Mouse (Mus musculus) ovary, postnatal 36 days (tissue): ENCODE data around the gene Prickle4.

Experiments
- DNase-seq: peaks from one replicate; pipeline ENCODE4 v3.0.0; 2022; ENCODE audit warnings: low spot score, mixed read lengths

The Prickle4 gene

DNA sequence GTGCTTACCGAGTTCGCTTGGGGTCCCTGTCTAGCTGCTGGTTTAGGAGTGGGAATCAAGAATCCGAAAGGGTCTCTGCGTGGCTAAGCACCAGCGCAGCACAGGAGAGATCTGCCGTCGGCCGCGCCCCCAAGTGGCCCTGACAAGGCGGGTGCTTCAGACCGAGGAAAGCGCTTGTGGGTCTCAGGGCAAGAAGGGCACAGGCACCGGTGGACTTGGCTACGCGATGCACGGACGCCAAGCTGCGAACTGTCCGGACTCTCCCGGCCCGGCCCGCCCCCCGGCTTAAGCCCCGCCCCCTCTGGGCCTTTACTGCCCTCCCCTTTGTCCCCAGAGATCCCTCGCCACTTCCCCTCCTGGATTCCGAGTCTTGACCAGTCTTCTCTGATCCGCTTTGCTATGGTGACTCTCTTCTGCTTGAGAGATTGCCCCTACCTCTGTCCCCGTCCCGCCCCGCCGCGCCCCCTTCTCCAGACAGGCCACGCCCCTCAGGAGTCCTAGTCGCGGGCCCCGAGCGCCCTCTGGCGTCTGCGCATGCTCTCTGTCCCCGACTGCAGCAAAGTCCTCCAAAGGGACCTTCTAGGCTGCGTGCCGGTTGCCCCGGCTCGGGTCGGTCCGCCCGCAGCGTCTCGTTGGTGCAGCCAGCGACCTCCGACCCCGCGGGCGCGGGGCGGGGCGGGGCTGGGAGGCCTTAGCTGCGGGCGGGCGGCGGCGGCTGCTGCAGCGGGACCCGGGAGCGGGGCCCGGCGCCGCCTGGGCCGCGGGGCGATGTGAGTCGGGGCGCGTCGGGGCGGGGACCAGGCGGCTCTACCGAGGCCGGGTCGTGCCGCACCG, at the start of gene Prickle4:
TSS of gene Prickle4 (minus strand) at position 234 of the 834 bp plus-strand sequence.
- DNase-seq: peak; percentile 99

DNA sequence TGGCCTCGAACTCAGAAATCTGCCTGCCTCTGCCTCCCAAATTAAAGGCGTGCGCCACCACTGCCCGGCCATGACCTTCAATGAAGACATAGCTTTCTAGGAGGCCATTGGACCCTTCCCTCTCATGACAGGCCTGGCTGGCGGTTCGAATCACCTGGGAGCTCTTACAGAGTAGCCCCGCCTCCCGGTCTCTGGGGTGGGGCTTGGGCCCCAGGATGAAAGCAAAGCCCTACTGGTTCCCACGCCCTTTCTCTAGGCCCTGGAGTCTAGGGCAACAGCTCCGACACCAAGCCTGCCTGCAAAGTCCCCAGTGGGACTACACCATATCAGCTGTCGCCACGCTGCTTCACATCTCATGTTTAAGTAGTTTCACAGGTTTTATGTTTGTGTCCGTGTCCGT, 49.5 kb upstream of the Prickle4 start:
- DNase-seq: no peak

GRCm38 (mm10) chr17:47742991-47743734, 48.6 kb upstream of the Prickle4 start:
- no peak for DNase-seq

DNA sequence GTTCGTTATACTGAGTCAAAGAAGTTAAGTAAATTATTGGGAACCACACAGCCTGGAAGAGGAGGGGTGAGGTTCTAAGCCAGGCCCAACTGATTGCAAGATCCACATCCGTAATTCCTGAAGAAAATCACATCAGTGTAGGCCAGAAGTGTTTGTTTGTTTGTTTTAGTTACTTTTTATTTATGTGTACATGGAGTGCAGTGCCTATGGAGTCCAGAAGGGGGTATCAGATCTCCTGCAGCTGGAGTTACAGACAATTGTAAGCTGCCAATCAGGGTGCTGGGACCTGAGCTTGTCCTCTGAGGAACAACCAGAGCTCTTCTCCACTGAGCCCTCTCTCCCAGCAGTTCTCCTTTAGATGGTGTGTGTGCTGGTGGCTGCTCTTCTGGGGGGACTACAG, 45.6 kb upstream of the Prickle4 start:
- DNase-seq: no peak

- no peak for DNase-seq
Measured at GRCm38 (mm10) chr17:47738879-47739798, 44.6 kb upstream of the Prickle4 start.

- DNase-seq: peak; percentile 67
Measured at GRCm38 (mm10) chr17:47738066-47738878, 43.7 kb upstream of the Prickle4 start.

- DNase-seq: peak; percentile 89
Measured at GRCm38 (mm10) chr17:47737271-47738065, 42.9 kb upstream of the Prickle4 start.

- DNase-seq: peak; percentile 97
Measured at GRCm38 (mm10) chr17:47736856-47737255, 42.3 kb upstream of the Prickle4 start, which contains the start of gene Tfeb. Gene Tfeb (plus strand): TSS chr17:47737030.

GRCm38 (mm10) chr17:47735553-47736100, 41.1 kb upstream of the Prickle4 start:
- no peak for DNase-seq

DNA sequence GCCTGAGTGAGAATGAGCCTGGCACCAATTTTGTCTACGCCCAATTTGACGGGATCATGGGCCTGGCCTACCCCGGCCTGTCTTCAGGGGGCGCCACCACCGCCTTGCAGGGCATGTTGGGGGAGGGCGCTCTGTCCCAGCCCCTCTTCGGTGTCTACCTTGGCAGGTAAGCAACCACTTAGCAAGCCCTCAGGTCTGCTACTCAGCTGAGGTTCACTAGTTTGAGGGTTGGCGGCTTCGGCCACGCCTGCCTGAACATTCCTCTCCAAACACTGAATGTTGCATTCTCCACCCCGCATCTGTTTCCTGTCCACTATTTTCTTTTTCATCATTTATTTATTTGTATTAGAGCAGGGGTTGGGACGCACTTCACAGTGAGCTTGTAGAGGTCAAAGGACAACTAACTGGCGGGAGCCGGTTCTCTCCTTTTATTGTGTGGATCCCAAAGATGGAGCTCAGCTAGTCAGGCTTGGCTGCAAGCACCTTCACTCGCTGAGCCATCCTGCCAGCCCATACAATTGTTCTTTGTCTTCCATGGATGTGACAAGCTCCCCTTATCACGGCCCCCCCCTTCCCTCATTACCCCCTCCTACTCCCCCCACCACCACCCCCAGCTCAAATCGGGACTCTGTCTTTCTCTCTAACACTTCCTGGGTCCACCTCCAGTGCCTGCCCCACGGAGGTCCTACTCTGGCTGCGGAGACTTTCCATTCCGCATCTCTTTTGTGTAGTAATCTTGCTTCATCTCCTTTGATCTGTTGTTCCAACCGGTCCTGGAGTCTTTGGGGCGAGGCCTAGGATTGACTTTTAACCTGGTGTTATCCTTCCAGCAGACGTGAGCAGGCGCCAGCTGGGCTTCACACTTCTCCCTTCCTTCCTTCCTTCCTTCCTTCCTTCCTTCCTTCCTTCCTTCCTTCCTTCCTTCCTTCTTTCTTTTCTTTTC, 36.4 kb upstream of the Prickle4 start:
- no peak for DNase-seq

DNA sequence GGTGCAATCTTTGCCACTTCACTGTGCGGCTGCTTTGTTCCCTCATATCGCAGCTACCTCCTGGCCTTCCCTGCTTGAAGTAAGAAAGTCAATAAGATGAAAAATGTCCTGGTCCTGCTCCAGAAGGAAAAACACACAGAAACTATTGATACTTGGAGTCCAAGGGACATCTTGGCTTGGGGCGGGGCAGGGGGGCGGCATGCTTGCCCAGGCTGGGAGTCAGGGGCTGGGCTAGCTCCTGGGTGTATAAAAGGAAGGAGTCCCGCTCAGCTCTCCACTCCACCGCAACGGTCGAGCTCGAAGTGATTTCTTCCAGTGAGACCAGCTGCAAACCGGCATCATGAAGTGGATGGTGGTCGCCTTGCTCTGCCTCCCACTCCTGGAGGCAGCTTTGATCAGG, 32.0 kb upstream of the Prickle4 start, which contains the start of gene Pgc:
TSS of gene Pgc (plus strand) at position 277 of the 400 bp plus-strand sequence.
- DNase-seq: no peak

- DNase-seq: no peak
Measured at GRCm38 (mm10) chr17:47721183-47721582, 26.6 kb upstream of the Prickle4 start.

- DNase-seq: no peak
Measured at GRCm38 (mm10) chr17:47715037-47715436, 20.5 kb upstream of the Prickle4 start.

DNA sequence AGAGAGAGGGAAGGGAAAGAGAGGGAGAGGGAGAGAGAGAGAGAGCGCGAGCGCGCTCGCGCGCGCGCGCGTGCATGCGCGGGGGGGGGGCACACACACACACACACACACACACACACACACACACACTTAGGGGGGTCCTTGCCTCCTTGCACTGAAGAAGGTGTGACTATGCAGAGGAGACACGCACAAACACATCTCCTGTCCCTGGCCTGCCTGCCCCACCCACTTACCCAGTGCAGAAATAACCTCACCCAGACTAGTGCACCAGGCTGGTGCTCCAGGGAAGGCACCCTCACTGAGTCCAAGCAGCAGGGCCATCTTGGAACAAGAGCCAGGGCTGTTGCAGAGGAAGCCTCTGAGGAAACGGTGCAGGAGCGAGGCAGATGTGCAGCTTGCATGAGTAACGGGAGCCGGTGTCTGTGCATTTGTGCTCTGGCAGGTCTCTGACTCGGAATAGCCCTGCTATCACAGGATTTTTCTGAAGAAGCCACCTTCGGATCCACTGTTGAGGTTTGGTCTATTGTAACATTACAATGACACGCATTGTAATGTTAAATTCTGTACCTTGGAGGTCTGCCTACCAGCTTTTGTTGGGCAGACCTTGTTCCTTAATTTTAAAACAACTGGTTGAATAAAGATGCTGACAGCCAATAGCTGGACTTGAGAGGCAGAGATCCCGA, 18.5 kb upstream of the Prickle4 start:
- DNase-seq: no peak

- no peak for DNase-seq
Measured at GRCm38 (mm10) chr17:47711883-47712282, 17.3 kb upstream of the Prickle4 start.

DNA sequence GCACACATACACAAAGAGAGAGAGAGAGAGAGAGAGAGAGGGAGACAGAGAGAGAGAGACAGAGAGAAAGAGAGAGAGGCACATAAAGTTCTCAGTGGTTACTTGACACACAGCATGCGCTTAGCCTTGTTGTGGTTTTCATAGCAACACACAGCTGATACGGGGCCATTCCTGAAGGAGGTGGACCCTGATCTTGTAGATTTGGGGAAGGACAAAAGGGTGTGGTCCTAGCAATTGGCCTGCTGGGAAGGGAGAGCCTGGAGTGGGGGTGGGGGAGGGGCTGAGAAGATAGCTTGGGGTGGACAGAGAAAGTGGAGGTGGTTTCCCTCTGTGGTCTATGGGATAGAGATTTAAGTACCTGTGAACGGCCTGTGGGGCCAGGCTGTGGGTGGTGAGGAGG, 15.5 kb upstream of the Prickle4 start:
- DNase-seq: no peak

GRCm38 (mm10) chr17:47708972-47709371, 14.4 kb upstream of the Prickle4 start:
- no peak for DNase-seq

DNA sequence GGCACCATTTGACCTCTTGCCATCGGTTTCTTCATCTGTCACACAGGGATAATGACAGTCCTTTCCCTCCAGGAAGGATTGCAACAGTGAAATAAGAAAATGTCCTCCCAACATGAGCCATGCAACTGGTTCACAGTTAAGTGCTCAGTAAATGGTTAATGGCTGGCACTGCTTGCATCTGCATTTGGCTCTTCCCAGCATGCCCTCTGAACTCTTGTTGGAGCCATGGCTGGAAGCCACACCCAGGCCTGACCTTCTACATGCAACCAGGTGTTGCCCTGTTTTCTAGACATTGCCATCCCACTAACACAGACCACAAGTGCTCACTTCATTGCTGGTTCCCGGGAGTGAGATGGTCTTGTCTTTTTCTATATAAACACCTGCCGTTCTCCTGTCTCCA, 13.4 kb upstream of the Prickle4 start:
- no peak for DNase-seq
